Mouse (Mus musculus) intestine, embryonic 15.5 days (tissue): ENCODE measurements around the gene Spon1. TPM values are rescaled to one million over a fixed set of nuclear protein-coding genes. Genes with fewer than 3 reads are reported as not detected.

Source experiments
- ATAC-seq: fragments of 200-750 bp; cut with Nextera tagmentation; 2 replicates; pipeline ENCODE4 v1.8.0; 2017; ENCODE audit warnings: moderate TSS enrichment, moderate library complexity
- H3K27ac ChIP-seq: fragments of 300-500 bp; sonication (generic); 2 replicates; pipeline ENCODE4 v1.5.1; 2015; ENCODE audit warnings: mild to moderate bottlenecking, inconsistent platforms
- H3K27me3 ChIP-seq: fragments of 300-500 bp; sonication (generic); replicated peaks from 2 replicates; pipeline ENCODE4 v1.6.1; 2015; ENCODE audit warnings: inconsistent platforms
- H3K36me3 ChIP-seq: fragments of 300-500 bp; sonication (generic); 2 replicates; pipeline ENCODE4 v1.6.1; 2015; ENCODE audit warnings: inconsistent platforms
- H3K4me1 ChIP-seq: fragments of 300-500 bp; sonication (generic); replicated peaks from 2 replicates; pipeline ENCODE4 v1.6.1; 2015; ENCODE audit warnings: inconsistent platforms
- H3K4me2 ChIP-seq: fragments of 300-500 bp; sonication (generic); replicated peaks from 2 replicates; pipeline ENCODE4 v1.6.1; 2015; ENCODE audit warnings: mild to moderate bottlenecking, inconsistent platforms
- H3K4me3 ChIP-seq: fragments of 300-500 bp; sonication (generic); replicated peaks from 2 replicates; pipeline ENCODE4 v1.5.1; 2015; ENCODE audit warnings: inconsistent platforms
- H3K9ac ChIP-seq: fragments of 300-500 bp; sonication (generic); 2 replicates; pipeline ENCODE4 v1.6.1; 2015; ENCODE audit warnings: inconsistent platforms
- H3K9me3 ChIP-seq: fragments of 300-500 bp; sonication (generic); 2 replicates; pipeline ENCODE4 v1.6.1; 2016; ENCODE audit warnings: inconsistent platforms
- WGBS: fragments of 180-500 bp; shearing (Covaris S2); methylation state at CpG from one replicate; pipeline ENCODE4 v1.1.7; 2015; 5-methylcytosine and 5-hydroxymethylcytosine counted together
- polyA plus RNA-seq: library from polyadenylated mRNA; unstranded; fragments of >200 nt; fragmentation: Nextera tagmentation; extraction: Ambion mirVana; gene quantifications from 2 replicates; pipeline ENCODE4 v1.2.1, GENCODE M21; 2015

The Spon1 gene
- polyA plus RNA-seq, 1 experiment from 2014 or later, result 11.9 TPM

- Histone ChIP-seq H3K4me3 (no peak overlapping the region), H3K4me1 (no peaks in the 10 kb centered on the region), H3K9me3 (no peaks in the 10 kb centered on the region), H3K36me3 (no peaks in the 10 kb centered on the region), H3K27ac (no peak overlapping the region), H3K9ac (no peak overlapping the region), H3K4me2 (no peak overlapping the region), H3K27me3 (no peaks in the 10 kb centered on the region)
- no peak for ATAC-seq
- WGBS, result 74% methylated on average over 4 of the region's 4 CpGs
Observed at GRCm38 (mm10) chr7:113855396-113855795, 89.6 kb downstream of the Spon1 start.

- no peak overlapping the region for H3K4me2 ChIP-seq
- no peak overlapping the region for H3K4me3 ChIP-seq
- 53% methylated on average over 3 of the region's 3 CpGs for WGBS
- no peaks in the 10 kb centered on the region for H3K4me1 ChIP-seq
- no peak overlapping the region for H3K27ac ChIP-seq
- H3K27me3 ChIP-seq, result no peaks in the 10 kb centered on the region
- no peak overlapping the region for H3K9ac ChIP-seq
- H3K9me3 ChIP-seq, result no peaks in the 10 kb centered on the region
- no peak for ATAC-seq
- no peaks in the 10 kb centered on the region for H3K36me3 ChIP-seq
Observed at GRCm38 (mm10) chr7:113856067-113856466, 90.3 kb downstream of the Spon1 start.

- no peak overlapping the region for H3K27ac ChIP-seq
- 76% methylated on average over 5 of the region's 5 CpGs for WGBS
- H3K27me3 ChIP-seq, result no peaks in the 10 kb centered on the region
- H3K9me3 ChIP-seq, result no peaks in the 10 kb centered on the region
- no peaks in the 10 kb centered on the region for H3K4me1 ChIP-seq
- no peak overlapping the region for H3K4me3 ChIP-seq
- H3K4me2 ChIP-seq, result no peak overlapping the region
- H3K9ac ChIP-seq, result no peak overlapping the region
- H3K36me3 ChIP-seq, result no peaks in the 10 kb centered on the region
- no peak for ATAC-seq
Observed at GRCm38 (mm10) chr7:113859480-113859881, 93.7 kb downstream of the Spon1 start.

DNA sequence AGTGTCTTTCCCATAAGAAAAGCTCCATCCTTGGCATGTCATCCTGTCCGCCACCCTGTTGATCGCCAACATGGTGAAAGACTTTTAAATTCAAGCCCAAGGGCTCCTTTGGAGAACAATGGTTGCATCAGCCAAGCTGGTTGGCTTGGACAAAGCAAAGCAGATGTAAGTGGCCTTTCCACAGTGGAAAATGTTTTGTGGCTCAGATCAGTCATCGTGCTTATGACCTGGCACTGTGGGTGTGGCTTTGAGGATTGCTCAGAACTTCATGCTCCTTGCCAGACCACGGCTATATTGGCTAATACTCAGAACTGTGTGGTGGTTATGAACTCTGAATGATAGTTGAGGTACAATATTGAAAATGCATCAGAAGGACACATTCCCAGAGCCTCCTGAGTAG lies 96.2 kb downstream of the Spon1 start:
- no peaks in the 10 kb centered on the region for H3K27me3 ChIP-seq
- H3K4me3 ChIP-seq, result no peak overlapping the region
- no peak overlapping the region for H3K4me2 ChIP-seq
- no peaks in the 10 kb centered on the region for H3K4me1 ChIP-seq
- WGBS, result 92% methylated on average over 4 of the region's 4 CpGs
- no peaks in the 10 kb centered on the region for H3K36me3 ChIP-seq
- H3K9ac ChIP-seq, result no peak overlapping the region
- H3K27ac ChIP-seq, result no peak overlapping the region
- H3K9me3 ChIP-seq, result no peaks in the 10 kb centered on the region
- ATAC-seq, result no peak

- Histone ChIP-seq H3K9me3 (no peaks in the 10 kb centered on the region), H3K27ac (no peak overlapping the region), H3K4me3 (no peak overlapping the region), H3K27me3 (no peaks in the 10 kb centered on the region), H3K4me2 (no peak overlapping the region), H3K9ac (no peak overlapping the region), H3K36me3 (no peaks in the 10 kb centered on the region), H3K4me1 (no peaks in the 10 kb centered on the region)
- WGBS, result 85% methylated on average over 1 of the region's 1 CpGs
- no peak for ATAC-seq
Observed at GRCm38 (mm10) chr7:113872846-113873245, 107.0 kb downstream of the Spon1 start.

GRCm38 (mm10) chr7:113877451-113877850 lies 111.7 kb downstream of the Spon1 start:
- ATAC-seq, result no peak
- WGBS, result 77% methylated on average over 4 of the region's 4 CpGs

DNA sequence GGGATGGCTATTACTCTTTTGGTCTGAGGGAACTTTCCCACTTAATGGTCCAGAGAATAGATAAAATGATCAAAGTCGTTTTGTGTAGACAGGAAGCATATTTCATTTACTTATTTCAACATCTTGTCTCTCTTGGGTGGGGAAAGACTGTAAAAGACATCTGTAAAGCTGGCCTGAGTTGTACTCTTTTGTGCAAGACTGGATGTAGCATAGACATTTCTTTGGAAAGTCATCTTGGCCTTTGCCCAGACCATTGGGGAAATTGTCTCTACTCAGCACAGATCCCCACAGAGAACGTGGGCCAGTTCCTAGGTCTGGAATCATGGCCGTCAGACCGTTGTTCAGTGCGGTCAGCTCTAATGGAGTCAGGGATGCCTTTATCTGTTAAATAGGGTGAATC lies 112.1 kb downstream of the Spon1 start:
- Histone ChIP-seq H3K4me3 (no peak overlapping the region), H3K36me3 (no peaks in the 10 kb centered on the region), H3K4me2 (no peak overlapping the region), H3K9me3 (no peaks in the 10 kb centered on the region), H3K27me3 (no peaks in the 10 kb centered on the region), H3K9ac (no peak overlapping the region), H3K4me1 (no peaks in the 10 kb centered on the region), H3K27ac (no peak overlapping the region)
- no peak for ATAC-seq
- WGBS, result 81% methylated on average over 5 of the region's 5 CpGs

More at GRCm38 (mm10) chr7:113877451-113877850, 111.7 kb downstream of the Spon1 start:
- Histone ChIP-seq H3K4me2 (no peak overlapping the region), H3K9ac (no peak overlapping the region), H3K36me3 (no peaks in the 10 kb centered on the region), H3K27me3 (no peaks in the 10 kb centered on the region), H3K27ac (no peak overlapping the region), H3K4me3 (no peak overlapping the region), H3K9me3 (no peaks in the 10 kb centered on the region), H3K4me1 (no peaks in the 10 kb centered on the region)

GRCm38 (mm10) chr7:113879085-113879501 lies 113.3 kb downstream of the Spon1 start:
- Histone ChIP-seq H3K4me1 (no peaks in the 10 kb centered on the region), H3K9ac (no peak overlapping the region), H3K27me3 (no peaks in the 10 kb centered on the region), H3K4me2 (no peak overlapping the region), H3K4me3 (no peak overlapping the region), H3K36me3 (no peaks in the 10 kb centered on the region), H3K9me3 (no peaks in the 10 kb centered on the region), H3K27ac (no peak overlapping the region)
- ATAC-seq, result no peak
- WGBS, result 72% methylated on average over 7 of the region's 7 CpGs

DNA sequence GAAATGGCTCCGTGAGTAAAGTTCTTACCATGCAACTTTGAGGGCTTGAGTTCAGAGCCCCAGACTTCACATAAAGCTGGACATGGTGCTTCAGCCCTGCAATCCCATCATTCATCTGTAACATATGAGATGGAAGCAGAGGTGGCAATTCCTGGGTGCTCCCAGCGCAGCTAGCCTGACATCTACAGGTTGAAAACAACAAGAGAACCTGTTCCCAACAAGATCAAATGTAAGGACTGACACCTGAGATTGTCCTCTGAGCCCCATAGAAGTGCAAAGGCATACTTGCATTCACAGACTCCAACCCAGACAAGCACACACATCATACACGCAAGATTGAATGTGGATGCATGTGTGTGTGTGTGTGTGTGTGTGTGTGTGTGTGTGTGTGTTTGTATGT lies 114.2 kb downstream of the Spon1 start:
- Histone ChIP-seq H3K9me3 (no peaks in the 10 kb centered on the region), H3K36me3 (no peaks in the 10 kb centered on the region), H3K4me2 (no peak overlapping the region), H3K4me1 (no peaks in the 10 kb centered on the region), H3K9ac (no peak overlapping the region), H3K27me3 (no peaks in the 10 kb centered on the region), H3K4me3 (no peak overlapping the region), H3K27ac (no peak overlapping the region)
- ATAC-seq, result no peak
- 83% methylated on average over 3 of the region's 3 CpGs for WGBS

GRCm38 (mm10) chr7:113890782-113891181 lies 125.0 kb downstream of the Spon1 start:
- Histone ChIP-seq H3K4me1 (no peaks in the 10 kb centered on the region), H3K9me3 (no peaks in the 10 kb centered on the region), H3K27me3 (no peaks in the 10 kb centered on the region), H3K9ac (no peak overlapping the region), H3K27ac (no peak overlapping the region), H3K36me3 (no peaks in the 10 kb centered on the region), H3K4me2 (no peak overlapping the region), H3K4me3 (no peak overlapping the region)
- 92% methylated on average over 2 of the region's 2 CpGs for WGBS
- ATAC-seq, result no peak

GRCm38 (mm10) chr7:113891491-113891890 lies 125.7 kb downstream of the Spon1 start:
- Histone ChIP-seq H3K36me3 (no peaks in the 10 kb centered on the region), H3K9ac (no peak overlapping the region), H3K4me1 (no peaks in the 10 kb centered on the region), H3K4me2 (no peak overlapping the region), H3K9me3 (no peaks in the 10 kb centered on the region), H3K27ac (no peak overlapping the region), H3K27me3 (no peaks in the 10 kb centered on the region), H3K4me3 (no peak overlapping the region)
- ATAC-seq, result no peak
- 93% methylated on average over 6 of the region's 6 CpGs for WGBS

GRCm38 (mm10) chr7:113893944-113894662 lies 128.3 kb downstream of the Spon1 start:
- H3K36me3 ChIP-seq, result no peaks in the 10 kb centered on the region
- H3K4me2 ChIP-seq, result no peak overlapping the region
- H3K4me3 ChIP-seq, result no peak overlapping the region
- H3K27me3 ChIP-seq, result no peaks in the 10 kb centered on the region
- H3K9ac ChIP-seq, result no peak overlapping the region
- no peak overlapping the region for H3K27ac ChIP-seq
- H3K9me3 ChIP-seq, result no peaks in the 10 kb centered on the region
- 77% methylated on average over 7 of the region's 7 CpGs for WGBS
- no peaks in the 10 kb centered on the region for H3K4me1 ChIP-seq
- peak; percentile 80 for ATAC-seq

GRCm38 (mm10) chr7:113895266-113895665 lies 129.5 kb downstream of the Spon1 start:
- H3K36me3 ChIP-seq, result no peaks in the 10 kb centered on the region
- H3K27me3 ChIP-seq, result no peaks in the 10 kb centered on the region
- ATAC-seq, result no peak
- H3K4me1 ChIP-seq, result no peaks in the 10 kb centered on the region
- H3K27ac ChIP-seq, result no peak overlapping the region
- no peak overlapping the region for H3K4me3 ChIP-seq
- H3K9ac ChIP-seq, result no peak overlapping the region
- WGBS, result 58% methylated on average over 5 of the region's 5 CpGs
- no peak overlapping the region for H3K4me2 ChIP-seq
- H3K9me3 ChIP-seq, result no peaks in the 10 kb centered on the region
